Mouse (Mus musculus) thymus, postnatal 36 days (tissue): ENCODE data around the gene Leng9.

Experiments
- DNase-seq, 2 experiments: peaks; one replicate each; pipeline ENCODE4 v3.0.0; 2022; ENCODE audit warnings: mixed read lengths in 2 of 2

The Leng9 gene

GRCm38 (mm10) chr7:4144046-4144445 is 6.1 kb downstream of the Leng9 start:
- no peak for DNase-seq

GRCm38 (mm10) chr7:4143506-4143905 is 6.7 kb downstream of the Leng9 start:
- DNase-seq = no peak

DNA sequence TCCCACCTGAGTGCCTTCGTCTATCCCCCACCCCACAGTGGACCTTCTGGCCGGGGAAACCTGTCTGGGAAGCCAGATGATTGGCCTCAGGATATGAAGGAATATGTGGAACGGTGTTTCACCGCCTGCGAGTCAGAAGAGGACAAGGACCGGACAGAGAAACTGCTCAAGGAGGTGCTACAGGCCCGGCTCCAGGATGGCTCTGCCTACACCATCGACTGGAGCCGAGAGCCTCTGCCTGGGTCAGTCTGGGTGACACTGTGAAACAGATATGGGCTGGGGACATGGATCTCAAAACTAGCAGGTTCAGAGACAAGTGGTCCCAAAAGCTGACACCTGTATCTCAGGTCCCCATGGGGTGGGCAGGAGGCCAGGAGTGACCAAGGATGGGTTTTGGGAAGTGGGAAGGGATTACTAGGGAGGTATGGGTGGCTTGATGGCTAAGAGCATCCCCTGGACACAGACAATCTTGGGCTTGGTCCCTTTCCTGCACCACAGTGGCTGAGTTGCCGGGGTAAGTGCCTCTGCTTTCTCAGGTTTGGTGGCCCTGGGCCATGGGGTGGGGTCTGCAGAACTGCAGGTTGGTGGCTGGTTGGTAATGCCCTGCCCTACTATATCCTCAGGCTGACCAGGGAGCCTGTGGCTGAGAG is 7.3 kb downstream of the Leng9 start:
- no peak for DNase-seq

DNA sequence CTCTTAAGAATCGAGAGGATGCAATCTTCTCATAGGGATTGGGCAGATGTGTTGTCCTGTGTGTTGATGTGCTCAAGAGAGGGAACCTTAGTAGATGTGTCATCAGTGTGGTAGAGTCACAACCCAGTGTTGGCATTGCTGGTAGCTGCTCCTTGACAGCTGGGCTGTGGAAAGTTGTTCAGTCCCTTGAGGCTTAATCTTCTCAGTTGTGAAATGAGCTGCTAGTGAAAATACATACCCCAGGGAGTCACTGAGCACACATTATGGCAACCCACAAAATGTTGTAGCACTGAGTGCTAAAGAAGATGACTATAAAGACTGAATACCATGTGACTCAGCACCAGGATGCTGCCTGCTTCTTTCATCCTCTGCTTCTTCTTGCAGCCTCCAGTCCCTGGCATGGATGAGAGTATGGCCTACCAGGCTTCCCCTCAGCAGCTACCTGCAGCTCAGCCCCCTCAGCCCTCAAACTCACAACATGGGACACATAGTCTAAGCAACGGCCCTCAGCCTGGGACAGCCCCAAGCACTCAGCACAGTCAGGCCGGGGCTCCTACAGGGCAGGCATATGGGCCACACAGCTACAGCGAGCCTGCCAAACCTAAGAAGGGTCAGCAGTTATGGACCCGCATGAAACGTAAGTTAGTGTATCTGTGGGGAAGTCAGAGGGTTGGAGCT is 8.4 kb downstream of the Leng9 start:
- DNase-seq = no peak

DNA sequence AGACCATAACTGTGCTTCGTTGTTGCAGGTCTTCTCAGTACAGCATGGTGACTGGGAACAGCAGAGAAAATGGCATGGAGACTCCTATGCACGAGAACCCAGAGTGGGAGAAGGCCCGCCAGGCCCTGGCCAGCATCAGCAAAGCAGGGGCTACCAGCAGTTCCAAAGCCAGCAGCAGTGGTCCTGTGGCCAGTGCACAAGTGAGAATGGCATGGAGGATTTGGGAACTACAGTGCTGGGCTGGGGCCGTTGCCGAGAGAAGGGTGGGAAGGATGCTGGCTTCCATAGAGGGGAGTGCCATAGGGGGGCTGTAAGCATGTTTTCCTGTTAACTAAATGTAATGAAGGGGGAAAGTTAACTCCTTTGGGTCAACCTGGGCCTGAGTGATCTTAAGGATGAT is 10.8 kb downstream of the Leng9 start:
- DNase-seq = no peak

DNA sequence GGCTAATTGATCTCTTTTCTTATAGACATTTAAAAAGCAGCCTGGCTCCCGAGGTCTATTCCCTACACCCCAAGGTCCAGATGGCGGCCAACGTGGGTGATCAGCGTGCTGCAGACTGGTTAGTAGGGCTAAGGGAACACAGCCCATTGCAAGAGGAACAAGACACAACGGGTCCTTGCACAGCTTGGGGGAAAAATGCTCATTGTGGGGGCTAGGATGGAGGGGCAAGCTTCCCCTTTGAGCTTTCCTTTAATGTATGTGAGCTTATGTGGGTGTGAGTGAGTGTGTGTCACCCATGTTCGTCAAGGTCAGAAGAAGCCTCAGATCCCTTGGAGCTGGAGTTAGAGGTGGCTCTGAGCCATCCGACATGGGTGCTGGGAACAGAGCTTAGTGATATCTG is 11.5 kb downstream of the Leng9 start:
- no peak for DNase-seq

DNA sequence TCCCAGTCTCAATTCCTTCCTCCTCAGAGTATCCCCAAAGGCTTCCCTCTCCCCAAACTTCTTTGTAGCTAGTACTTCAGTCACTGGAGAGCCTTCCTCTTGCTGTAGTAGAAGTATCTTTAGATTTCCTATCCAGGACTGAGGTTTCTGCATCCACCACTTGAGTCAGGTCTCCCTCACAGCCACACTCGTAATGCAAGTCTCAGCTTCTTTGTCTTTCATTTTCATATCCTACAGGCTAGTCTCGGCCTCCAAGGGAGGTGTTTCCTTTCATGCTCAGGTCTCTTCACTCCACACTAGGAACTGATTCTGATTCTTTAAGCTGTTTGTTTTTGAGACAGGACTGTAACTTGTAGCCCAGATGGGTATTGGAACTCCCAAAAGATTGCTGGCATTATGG is 12.0 kb downstream of the Leng9 start:
- no peak for DNase-seq

- no peak for DNase-seq
Measured at GRCm38 (mm10) chr7:4137746-4138145, 12.4 kb downstream of the Leng9 start.

DNA sequence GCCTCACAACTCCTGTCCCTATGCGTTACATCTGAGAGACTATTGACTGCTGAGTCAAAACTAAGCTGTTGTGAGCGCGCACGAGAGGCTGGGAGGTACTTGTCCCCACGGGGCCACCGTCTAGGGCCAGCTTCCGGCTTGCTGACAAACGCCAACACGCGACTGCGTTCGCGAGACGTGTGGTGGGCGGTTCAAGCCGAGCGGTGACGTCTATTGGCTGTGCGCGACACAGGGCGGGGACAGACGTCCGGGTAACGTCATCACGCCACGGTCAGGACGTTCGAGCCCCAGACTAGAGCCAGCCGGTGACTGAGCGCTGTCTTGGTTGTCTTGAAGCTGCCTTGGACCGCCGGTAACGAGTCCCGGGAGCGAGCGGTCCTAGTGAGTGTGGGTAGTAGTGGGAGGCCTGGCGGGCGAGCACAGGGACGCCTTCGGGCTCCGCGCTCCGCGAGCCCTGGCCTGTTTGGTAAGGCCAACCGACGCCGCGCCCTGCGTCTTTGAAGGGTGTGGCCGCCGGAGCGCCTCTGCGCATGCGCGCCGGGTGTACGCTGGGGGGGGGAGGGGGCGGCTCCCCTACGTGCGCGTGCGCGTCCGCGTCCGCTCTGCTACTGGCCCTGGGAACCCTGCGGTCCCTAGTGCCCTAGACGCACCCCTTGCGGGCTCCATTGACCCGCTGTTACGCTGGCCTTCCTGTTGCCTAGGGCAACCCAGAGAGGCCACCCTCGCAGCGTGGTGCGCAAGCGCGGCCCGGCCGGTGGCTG is 13.2 kb downstream of the Leng9 start, which contains the start of gene Leng8:
TSS of gene Leng8 (plus strand) at position 269 of the 761 bp plus-strand sequence.
- peak; percentile 97 to 99 for DNase-seq

- DNase-seq = no peak
Measured at GRCm38 (mm10) chr7:4136404-4136770, 13.8 kb downstream of the Leng9 start.

DNA sequence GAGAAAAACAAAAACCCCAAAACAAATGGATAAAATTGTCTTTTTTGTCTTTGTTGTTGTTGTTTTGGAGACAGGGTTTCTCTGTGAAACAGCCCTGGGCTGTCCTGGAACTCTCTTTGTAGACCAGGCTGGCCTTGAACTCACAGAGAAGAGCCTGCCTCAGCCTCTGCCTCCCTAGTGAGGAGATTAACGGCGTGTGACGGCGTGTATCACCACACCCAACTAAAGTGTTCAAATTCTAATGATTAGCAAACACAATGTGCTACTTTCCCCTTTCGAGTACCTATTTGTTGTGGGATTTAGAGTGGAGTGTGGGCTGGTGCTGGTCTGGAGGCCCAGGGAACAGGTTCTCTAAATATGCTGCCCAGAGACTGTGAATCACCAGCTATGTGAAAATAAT is 15.3 kb downstream of the Leng9 start:
- DNase-seq = no peak

- DNase-seq = no peak
Measured at GRCm38 (mm10) chr7:4132998-4133397, 17.2 kb downstream of the Leng9 start.

GRCm38 (mm10) chr7:4132581-4132980 is 17.6 kb downstream of the Leng9 start:
- DNase-seq = no peak

DNA sequence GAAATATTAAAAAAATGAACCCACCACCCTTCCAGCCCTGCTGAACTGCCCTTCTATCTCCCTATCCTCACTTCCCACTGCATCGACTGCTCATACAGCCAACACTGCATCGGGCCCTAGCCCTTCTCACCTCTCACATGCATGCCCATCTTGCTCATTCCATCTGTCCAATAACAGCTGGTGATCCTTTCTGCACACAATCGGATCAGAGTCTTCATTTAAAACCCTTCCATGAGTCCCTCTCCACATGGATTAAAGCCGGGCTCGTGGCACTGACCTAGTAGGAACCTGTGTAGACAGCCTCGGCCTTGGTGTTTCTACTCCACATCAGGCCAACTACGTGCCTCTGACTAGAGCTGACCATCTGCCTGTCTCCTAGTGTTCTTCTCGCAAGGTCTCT is 18.2 kb downstream of the Leng9 start:
- no peak for DNase-seq

- peak; percentile 79 to 82 for DNase-seq
Measured at GRCm38 (mm10) chr7:4130686-4131452, 19.3 kb downstream of the Leng9 start.

DNA sequence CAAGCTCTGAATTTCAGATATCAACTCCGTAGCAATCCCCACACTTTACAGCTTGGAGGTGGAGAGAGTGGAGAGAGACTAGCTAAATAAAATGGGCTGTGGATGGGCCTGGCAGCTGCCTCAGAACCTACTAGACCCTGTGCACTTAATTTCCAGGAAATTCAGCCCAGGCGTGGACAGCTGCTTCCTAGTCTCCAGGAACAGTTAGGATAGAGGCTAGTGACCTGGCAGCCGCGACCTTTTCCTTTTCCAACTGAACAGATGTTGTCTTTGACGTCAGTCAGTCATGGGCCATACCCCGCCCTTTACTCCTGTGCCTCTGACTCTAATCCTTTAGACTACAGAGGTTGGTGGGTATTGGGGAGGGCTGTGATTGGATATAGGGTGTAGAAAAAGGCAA is 21.3 kb downstream of the Leng9 start:
- no peak for DNase-seq

DNA sequence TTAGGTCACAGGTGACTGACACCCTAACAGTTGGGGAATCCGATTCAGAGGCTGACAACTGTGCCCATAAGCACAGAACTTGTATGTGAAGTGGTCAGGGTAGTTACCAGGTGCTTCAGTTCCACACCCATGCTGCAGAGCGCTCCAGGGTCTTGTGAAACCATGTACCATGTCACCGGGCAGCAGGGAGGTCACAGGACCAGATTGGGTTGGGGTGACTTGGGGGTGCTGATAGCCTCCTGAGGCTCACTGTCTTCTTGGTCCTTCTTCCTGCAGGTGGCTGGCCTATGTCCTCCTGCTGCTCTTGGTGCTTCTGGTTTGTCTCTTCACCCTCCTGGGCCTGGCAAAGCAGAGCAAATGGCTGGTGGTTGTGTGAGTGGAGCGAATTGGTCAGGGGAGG is 22.3 kb downstream of the Leng9 start:
- no peak for DNase-seq

DNA sequence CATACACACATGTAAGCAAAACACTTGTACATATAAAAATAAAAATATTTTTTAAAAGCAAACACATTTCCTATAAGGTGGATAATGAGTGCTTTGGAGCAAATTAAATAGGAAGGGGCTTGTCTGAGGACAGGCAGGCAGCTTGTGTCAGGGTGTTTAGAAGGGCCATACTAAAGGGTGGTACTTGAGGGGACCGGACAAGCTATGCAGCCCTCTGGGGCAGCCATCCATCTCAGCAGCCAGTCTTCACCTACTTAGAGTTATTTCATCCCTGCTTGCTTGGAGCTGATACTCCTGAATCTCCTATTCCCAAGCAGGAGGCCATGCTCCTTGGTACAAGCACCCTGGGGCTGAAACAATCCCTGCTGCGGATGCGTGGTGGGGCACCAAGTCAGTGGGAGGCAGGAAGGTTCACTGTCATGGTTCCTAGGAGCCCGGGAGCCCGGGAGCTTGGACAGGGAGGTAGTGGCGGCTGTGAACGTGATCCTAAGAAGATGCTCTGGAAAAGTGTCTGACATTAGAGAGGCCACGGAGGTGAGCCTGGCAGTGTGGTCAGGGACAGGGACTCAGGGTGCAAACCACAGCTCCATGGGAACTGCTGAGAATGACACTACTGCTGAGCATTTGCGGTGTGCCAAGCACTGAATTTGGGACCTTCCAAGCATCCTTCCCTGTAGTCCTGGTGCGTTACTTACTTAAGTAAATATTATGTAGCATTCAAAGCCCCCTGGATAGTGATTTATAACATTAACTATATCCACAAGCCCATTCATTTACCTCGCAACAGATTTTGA is 23.0 kb downstream of the Leng9 start:
- no peak for DNase-seq

DNA sequence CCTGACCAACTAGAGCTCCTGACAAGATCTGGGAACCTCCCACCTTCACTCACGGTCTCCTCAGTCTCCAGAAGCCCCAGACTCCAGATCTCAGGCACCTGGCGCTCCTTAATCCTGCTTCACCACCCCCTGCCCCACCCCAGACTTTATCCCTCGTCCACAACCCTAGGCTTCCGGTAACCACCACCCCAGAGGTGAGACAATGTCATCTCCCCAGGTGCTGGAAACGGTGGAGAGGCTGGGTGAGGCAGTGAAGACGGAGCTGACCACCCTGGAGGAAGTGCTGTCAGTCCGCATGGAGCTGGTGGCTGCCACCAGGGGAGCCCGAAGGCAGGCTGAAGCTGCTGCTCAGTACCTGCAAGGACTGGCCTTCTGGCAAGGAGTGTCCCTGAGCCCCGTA is 24.9 kb downstream of the Leng9 start:
- no peak for DNase-seq

DNA sequence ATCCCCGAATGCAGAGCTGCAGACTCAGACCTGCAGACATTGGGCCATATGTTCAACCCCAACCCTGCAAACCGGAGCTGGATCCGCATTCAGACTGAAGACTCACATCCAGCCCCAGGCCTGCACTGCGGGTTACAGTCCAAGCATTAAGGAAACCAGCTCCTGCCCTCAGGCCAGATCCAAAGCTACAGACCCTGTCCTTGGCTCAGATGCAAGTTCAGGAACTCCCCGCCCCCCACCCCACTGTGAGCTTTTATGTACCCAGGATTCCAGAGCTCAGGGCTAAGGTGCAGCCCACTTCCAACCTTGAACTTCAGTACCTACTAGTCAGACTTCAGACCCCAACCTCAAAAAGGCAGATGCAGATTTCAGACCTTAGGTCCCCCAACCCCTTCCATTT is 25.3 kb downstream of the Leng9 start:
- no peak for DNase-seq

- peak in 1 of 2 experiments; percentile 41 for DNase-seq
Measured at GRCm38 (mm10) chr7:4124315-4124759, 25.8 kb downstream of the Leng9 start.

DNA sequence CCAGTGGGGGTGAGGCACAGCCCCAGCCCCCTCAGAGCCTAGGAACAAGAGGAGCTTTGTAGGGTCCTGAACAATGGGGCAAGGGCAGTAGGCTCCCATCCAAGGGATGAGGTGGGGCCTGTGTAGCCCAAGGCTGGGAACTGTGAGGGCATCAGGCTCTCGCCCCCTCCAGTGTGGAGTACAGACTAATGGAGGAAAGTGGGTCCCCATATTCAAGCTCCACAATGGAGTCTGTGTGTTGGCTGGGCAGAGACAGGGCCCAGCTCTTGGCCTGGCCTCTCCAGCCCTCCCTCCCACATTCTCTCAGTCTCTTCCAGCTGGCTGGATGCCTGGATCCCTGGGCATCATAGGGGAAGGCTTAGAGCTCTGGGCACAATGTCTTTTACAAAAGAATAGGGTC is 26.4 kb downstream of the Leng9 start:
- DNase-seq = no peak
